Mouse (Mus musculus): ENCODE measurements around the gene Tmem132b. TPM values are rescaled to one million over a fixed set of nuclear protein-coding genes. Genes with fewer than 3 reads are reported as not detected.

The Tmem132b gene
- total RNA-seq, 2 experiments from 2014 or later = not detected

DNA sequence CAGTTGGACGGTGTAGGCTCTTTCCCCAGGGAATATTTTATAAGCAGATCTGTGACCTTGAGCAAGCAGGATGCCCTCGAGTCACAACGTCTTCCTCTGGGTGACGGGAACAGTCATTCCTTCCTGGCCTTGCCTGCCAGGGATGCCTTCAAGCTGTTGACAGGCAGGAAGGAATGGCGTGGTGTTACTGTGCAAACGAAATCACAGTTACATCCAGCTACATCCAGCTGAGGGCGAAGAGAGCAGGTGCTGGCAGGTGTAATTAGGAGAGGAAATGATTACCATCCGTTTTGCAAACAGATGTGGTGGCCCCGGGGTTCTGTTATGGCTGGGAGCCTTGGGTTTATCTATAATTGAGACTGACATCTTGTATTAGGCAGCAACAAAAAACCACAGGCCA lies 205.5 kb downstream of the Tmem132b start:
- ATAC-seq (replicated peaks; ENCODE audit: low FRiP score, poor library complexity, severe bottlenecking) = no peak

DNA sequence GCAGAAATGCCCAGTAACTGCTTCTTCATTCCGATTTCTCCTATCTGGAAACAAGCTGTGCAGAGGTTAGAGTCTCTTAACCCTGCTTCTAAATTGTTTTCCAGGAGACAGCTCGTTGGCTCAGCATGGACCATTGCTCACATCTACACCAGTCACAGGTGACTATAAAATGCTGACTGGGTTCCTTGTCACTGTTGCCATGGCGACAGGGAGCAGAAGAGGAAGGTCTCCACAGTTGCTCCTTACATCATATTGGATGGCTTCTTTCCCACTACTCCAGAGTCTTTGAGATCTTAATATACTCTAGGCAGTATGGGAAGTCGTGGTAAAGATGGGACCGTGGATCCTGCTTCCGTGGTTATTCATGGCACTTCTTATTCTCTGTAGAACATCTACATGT lies 211.9 kb downstream of the Tmem132b start:
- no peak for ATAC-seq (replicated peaks; ENCODE audit: low FRiP score, poor library complexity, severe bottlenecking)

DNA sequence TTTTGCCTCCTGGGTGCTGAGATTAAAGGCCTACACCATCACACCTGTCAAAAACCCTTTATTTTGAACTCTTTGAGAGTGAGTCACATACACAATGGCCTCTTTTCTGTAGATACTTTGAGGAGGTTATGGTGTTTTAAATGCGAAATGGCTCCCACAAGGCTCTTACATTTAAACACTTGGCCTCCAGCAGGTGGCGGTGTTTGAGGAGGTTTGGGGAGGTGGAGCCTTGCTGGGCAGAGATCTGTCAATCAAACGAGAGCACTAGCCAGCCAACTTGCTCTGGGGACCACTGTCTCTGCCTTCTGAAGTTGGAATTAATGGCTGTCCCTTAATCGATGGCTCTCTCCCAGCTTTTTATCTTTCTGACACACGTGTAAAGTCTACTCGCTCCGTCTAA lies 214.2 kb downstream of the Tmem132b start:
- no peak for ATAC-seq (replicated peaks; ENCODE audit: low FRiP score, poor library complexity, severe bottlenecking)

DNA sequence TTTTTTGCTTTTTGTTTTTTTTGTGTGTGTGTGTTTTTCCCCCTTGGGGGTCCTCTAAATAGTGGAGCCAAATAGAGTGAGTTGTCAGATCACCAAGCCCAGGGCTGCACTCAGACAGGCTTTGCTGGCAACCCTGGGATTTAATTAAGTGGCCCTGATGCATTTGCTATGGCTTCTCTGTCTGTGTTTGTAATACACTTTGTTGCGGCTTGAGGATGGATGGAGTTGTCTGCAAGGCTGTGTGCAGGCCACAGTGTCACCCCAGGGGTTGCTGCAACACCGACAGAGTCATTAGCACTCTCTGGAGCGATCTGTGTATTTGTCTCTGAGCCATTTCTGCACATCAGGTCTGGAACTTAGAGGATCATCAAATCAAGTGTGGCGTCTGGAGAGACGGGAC lies 219.9 kb downstream of the Tmem132b start:
- ATAC-seq (replicated peaks; ENCODE audit: low FRiP score, poor library complexity, severe bottlenecking) = no peak

DNA sequence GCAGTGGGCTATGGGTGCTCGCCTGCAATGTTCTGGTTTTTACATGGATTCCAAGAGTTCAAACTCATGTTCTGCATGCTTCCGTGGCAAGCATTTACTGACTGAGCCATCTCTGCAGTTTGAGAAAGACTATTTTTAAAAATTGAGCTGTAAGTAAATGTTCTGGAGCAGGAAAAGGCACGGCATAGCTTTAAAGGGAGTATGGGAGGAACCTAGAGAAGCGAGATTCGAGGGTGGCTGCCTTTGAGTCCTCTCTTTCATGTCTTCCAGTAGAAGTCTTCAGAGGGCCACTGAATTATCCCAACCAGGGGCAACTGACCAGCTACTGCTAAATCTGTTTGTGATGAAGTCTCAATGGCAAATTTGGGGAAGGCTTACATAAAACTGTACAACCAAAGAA lies 221.0 kb downstream of the Tmem132b start:
- no peak for ATAC-seq (replicated peaks; ENCODE audit: low FRiP score, poor library complexity, severe bottlenecking)

DNA sequence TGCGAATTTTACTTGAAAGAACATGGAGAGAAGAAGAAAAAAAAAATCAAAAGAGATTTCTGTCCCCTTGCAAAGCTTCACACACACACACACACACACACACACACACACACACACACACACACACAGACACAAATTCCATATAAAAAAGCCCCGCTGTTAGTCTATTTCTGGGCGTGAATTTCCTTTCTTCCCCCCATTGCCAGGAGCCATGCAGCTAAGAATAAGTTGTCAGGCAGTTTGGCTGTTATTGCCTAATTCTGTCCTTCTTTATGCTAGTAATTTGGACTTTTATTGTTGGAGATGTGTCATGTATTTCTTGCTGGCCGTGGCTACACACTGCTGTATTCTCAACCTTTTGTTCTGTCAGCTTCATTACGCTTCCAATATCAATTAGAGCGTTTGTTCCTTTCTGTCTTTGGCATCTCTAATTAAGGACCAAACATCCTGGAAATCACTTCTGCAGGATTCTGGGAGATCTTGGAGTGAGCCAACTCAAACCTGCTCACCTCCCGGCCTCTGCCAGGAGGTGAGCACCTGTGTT lies 225.5 kb downstream of the Tmem132b start:
- ATAC-seq (replicated peaks; ENCODE audit: low FRiP score, poor library complexity, severe bottlenecking) = no peak

DNA sequence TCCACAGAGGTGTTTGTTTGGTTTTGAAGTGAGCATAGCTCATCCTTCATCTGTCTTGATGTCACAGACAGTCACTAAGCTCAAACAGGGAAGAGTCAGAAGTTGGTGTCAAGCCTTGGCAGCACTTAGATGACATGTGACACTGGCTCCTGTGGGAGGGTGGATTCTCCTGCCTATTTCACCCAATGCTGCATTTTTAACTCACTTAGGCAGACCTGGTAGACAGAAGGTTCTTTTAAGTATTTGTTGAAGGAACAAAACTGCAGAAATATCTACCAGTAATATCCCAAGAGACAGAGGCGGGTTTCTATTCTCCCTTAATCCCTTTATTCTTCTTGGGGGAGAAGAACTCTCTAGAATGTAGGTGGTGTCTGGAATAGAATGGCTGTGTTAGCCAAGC lies 226.9 kb downstream of the Tmem132b start:
- ATAC-seq (replicated peaks; ENCODE audit: low FRiP score, poor library complexity, severe bottlenecking) = no peak

DNA sequence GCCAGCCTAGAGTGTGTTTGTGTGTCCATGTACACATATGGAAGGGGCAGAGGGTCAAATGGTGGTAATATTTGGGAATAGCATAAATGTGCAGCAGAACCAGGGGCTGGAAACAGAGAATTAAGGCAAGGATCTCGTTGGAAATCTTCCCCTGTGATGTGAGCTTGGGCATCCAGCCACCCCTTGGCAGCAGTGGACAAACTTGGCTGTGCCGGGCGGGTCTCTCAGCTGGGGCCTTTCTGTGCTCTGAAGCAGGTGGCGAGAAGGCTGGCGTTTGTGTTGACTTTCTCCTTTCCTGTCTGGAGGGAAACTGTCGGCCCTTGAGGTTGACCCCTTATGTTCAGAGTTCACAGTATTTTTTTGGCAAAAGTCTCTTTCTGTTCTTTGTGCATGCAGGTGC lies 235.4 kb downstream of the Tmem132b start:
- ATAC-seq (replicated peaks; ENCODE audit: low FRiP score, poor library complexity, severe bottlenecking) = no peak

DNA sequence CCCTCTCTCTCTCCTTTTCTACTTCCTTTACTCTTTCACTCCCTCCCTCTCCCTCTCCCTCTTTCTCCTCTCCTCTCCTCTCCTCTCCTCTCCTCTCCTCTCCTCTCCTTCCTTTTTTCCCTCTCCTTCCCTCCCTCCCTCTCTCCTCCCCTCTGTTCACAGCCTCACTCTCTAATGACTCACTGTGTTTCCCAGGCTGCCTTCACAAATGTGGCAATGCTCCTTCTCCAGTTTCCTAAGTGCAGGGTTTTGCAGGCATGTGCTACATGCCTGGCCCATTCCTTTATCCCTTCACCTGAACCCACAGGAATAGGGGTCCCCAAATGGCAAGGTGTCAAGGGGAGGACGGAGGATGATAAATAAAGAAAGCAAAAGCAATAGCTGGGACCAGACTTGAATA lies 236.4 kb downstream of the Tmem132b start:
- no peak for ATAC-seq (replicated peaks; ENCODE audit: low FRiP score, poor library complexity, severe bottlenecking)

DNA sequence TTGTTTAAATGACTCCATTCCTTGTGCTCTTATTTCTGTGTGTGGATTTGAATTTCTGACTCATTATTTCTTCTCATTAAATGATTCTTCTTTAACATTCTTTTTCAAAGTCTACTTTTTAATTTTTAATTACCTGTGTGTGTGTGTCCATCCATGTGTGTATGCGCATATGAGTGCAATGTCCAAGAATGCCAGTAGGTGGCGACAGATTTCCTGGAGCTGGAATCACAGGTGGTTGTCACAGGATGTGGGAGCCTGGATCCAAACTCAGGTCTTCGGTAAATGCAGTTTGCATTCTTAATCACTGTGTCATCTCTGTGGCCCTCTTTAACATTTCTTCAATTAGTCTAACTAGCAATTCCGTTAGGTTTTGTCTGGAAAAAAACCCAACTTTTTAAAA lies 240.7 kb downstream of the Tmem132b start:
- no peak for ATAC-seq (replicated peaks; ENCODE audit: low FRiP score, poor library complexity, severe bottlenecking)

DNA sequence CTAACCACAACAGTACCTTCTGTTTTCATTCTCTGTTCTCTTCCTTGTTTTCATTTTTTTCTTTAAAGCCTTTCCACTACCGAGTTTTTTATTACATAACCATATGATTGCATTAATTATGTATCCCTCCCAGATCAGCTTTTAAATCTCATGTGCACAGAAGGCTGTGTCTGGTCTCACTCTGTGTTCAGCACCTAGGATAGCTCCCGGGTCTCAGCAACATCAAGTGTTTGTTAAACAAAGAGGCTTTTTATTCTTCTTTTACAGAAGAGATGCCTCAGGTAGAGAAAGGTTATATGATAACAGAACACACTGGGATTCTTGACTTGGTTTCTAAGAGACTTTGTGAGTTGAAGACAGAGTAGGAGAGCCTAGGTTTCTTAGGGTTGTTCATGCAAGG lies 241.2 kb downstream of the Tmem132b start:
- ATAC-seq (replicated peaks; ENCODE audit: low FRiP score, poor library complexity, severe bottlenecking) = no peak

DNA sequence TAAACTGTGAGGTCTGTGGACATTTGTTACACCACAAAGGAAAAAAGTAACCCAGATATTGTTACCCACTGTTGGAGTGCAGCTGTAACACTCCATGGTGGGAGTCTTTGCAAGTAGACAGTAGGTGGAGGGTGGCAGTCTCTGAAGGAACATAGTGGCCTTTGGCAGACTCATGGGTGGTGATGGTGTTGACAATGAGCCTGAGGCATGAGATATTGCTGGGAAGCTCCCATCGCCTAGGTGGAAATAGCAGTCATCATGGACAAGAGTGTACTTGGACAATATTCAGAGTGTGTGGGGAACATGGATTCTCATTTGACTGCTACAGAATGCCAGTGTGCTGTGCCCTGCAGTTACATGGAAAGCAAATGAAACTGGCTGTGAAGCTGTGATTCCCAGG lies 248.8 kb downstream of the Tmem132b start:
- ATAC-seq (replicated peaks; ENCODE audit: low FRiP score, poor library complexity, severe bottlenecking) = no peak

DNA sequence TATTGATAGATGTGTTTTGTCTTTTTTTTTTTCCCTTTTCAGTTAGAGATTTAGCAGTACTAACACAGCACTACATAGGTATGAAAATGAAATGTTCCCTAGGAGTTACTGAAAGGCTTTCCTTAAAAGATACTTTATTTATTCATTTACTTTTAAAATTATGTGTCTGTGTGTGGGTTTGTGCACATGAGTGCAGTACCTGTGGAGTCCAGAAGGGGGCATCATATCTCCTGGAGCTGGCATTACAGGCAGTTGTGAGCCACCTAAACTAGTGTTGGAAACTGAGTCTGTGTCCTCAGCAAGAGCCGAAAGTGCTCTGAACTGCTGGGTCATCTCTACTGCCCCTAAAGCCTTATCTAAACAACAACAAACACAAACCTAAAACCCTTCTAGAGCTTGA lies 261.1 kb downstream of the Tmem132b start:
- ATAC-seq (replicated peaks; ENCODE audit: low FRiP score, poor library complexity, severe bottlenecking) = no peak

DNA sequence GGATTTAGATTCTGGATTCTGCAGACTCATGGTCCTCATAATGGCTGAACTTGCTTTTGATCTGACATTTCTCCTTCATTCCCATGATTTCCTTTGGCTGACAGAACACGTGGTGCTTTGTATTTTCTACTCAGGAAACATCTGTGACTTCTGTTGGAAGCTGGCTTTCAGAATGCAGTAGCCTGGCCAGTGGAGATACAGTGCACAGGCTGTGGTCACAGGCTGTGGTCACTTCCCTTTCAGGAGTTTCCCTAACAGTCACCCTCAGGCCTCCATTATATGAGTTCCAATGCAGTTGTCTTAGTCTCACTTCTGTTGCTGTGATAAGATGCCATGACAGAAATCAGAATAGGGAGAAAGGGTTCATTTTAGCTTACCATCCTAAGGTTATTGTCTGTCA lies 262.7 kb downstream of the Tmem132b start:
- ATAC-seq (replicated peaks; ENCODE audit: low FRiP score, poor library complexity, severe bottlenecking) = no peak

DNA sequence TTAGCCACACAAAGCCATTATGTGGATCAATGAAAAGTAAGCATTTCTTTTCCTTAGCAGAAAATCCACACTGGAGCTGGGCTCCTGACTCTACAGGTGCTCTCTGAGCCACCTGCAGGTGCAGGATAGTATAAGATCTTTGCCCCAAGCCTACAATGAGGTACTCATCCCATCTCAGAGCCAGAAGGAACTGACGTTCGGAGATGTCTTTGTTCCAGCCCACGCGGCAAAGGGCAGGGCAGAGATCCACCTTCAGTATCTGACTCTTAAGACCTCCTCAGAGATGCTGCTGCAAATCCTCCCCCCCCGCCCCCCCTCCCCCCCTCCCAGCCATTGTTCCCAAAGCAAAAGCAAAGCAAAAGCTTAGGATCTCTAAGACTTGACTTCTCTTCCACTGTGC lies 268.0 kb downstream of the Tmem132b start:
- ATAC-seq (replicated peaks; ENCODE audit: low FRiP score, poor library complexity, severe bottlenecking) = no peak

DNA sequence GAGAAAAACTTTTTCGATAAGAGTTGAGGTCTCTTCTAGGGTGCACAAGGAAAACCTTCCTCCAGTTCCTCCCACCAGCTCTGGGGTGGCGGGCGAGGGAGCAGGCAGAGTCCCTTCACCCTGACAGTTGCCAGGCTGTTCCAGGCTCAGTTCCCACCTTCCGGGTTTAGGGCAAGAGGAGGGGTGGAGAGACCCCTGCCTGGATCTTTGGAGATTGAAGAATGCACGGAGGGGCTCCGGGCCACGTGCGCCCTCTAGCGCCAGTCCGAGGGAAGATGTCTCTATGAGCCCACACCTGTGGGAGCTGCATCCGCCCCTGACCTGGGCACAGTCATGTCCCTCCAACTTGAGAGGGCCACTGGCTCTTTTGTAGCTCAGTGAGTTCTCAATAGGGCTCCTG lies 268.5 kb downstream of the Tmem132b start:
- ATAC-seq (replicated peaks; ENCODE audit: low FRiP score, poor library complexity, severe bottlenecking) = no peak

DNA sequence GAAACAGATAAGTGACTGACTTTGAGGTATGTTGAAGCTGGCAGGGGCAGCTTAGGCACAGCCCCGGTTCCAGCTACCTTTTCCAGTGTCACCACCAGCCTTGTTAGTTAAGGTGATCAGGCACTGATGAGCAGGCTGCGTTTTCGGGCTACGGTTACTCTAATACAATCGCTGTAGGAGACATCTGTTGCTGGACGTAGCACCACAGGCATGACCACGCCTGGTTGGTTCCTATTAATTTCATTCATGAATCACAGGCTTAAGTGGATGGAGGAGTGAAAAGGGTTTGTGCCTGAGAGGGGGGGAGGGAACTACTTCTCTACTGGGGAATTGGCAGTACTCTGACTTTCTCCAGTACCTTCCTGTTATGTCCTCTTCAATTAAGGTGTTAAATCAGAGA lies 271.2 kb downstream of the Tmem132b start:
- no peak for ATAC-seq (replicated peaks; ENCODE audit: low FRiP score, poor library complexity, severe bottlenecking)

DNA sequence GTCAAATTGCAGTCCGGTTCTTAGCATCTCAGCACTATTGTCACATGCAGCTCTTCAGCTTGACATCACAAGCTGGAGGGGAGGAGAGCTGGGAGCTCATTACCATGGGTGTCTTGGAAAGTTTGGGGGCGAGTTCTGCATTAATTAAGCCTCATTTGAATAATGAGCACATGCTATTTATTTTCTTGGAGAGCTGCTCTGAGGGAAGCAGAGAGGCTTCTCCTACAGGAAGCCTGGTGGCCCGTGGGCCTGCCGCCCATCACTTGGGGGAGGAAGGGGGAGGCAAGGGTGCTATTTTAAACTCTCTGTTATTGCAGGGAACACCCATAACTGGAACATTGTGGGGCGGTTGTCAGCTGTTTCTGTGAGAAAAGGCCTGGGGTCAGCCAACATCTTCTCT lies 273.8 kb downstream of the Tmem132b start:
- ATAC-seq (replicated peaks; ENCODE audit: low FRiP score, poor library complexity, severe bottlenecking) = no peak

DNA sequence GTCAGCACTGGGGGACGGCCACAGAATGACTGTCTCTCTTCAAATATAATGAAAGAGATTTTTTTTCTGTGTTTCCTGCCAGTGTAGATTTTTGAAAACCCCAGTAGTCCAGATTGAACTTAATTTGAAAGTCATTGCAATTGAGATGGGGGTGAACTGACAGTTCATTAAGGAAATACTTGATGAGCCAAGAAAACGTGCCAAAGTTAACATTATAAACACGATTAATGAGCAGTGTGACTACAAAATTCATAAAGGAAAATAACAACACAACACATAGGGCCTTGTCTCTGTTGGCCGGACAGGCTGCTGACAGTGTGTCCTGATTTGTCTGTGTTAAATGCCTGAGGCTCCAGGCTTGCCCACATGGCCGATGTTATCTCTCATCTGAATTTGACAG lies 276.3 kb downstream of the Tmem132b start:
- ATAC-seq (replicated peaks; ENCODE audit: low FRiP score, poor library complexity, severe bottlenecking) = no peak

DNA sequence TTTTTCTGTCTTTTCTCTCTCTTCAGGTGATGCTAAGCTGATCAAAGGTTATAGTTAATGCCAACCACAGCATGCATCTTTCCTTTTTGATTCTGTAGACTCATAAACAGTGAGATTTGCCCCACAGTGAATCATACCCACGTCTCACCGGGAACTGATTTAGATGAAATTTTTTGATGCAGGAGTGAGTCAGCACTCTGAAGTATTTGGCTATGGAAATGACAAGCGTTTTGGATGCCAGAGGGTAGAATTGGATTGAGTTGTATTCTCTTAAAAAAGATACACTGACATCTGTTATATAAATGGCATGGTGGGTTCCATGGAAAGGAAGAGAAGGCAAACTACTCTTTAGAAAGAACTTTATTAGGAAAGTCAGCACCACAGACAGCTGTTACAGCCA lies 297.8 kb downstream of the Tmem132b start:
- no peak for ATAC-seq (replicated peaks; ENCODE audit: low FRiP score, poor library complexity, severe bottlenecking)

DNA sequence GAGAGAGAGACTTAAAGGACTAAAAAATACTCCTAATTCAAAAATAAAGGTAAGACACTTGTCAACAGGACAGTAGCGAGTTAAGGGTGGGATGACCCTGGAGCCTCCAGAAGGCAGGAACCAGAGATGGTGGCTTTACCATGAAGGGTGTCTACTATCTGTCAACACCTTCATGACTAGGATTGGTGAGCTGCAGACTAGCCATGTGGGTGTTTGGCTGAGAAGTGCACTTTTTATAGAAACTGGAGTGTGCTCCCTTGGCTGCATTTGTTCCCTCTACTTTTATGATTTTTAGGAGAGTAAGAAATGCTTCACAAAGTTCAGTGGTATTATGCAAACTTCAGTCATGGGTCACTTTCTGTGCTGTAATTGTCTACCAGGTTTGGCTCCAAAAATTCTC lies 304.3 kb downstream of the Tmem132b start:
- ATAC-seq (replicated peaks; ENCODE audit: low FRiP score, poor library complexity, severe bottlenecking) = no peak

DNA sequence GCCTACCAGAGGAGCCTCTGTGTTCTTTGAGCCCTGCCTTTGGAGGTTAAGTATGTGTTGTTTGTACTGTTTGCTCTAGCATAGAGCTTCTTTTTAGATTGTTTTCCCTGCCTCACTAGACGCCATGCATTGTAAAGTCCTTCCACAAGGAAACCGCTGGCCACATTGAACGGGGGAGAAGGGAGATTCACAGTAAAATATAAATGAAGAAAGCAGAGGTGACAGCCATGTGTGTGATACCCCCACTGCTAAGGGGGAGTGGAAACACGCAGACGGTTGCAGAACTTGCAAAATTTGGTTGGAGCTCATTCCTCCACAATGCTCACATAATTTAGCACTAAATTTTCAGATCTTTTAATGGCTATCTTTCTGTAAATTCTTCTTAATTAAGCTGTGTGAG lies 305.2 kb downstream of the Tmem132b start:
- no peak for ATAC-seq (replicated peaks; ENCODE audit: low FRiP score, poor library complexity, severe bottlenecking)

Measured in erythroid progenitor cell, adult 5-6 weeks (primary cell).